ENCODE assay signal across 16 mouse cellular contexts in genomic region chr15:62234182-62234760, GRCm38 (mm10).
"Had no signal": no experiment of that assay in that cellular context is flagged by ENCODE, and none has a peak within 500 bp of the region (broad histone marks: within the 10 kb centered on the region; RNA-seq: fewer than 3 reads in every experiment).

No protein-coding gene starts in this region.

- DNase-seq: retina, postnatal 1 day; right cerebral cortex, adult 18-20 months; right cerebral cortex, postnatal 14 days; right cerebral cortex, postnatal 25 days; right cerebral cortex, postnatal 4 days; spleen, adult 18-20 months; thymus, adult 18-20 months; thymus, adult 2 months; thymus, postnatal 14 days; thymus, postnatal 25 days; thymus, postnatal 36 days; thymus, postnatal 4 days had no signal

- H3K4me1 ChIP-seq: neural tube, embryonic 13.5 days; neural tube, embryonic 15.5 days; stomach, embryonic 15.5 days had no signal

- H3K27ac ChIP-seq: neural tube, embryonic 13.5 days; neural tube, embryonic 15.5 days; stomach, embryonic 15.5 days; stomach, postnatal 0 days had no signal

- H3K9ac ChIP-seq: neural tube, embryonic 13.5 days; neural tube, embryonic 15.5 days; stomach, embryonic 15.5 days had no signal

- H3K4me2 ChIP-seq: neural tube, embryonic 13.5 days; neural tube, embryonic 15.5 days; stomach, embryonic 15.5 days had no signal

- H3K4me3 ChIP-seq: neural tube, embryonic 13.5 days; neural tube, embryonic 15.5 days; stomach, embryonic 15.5 days had no signal

- H3K36me3 ChIP-seq: neural tube, embryonic 13.5 days; neural tube, embryonic 15.5 days; stomach, embryonic 15.5 days had no signal

- H3K27me3 ChIP-seq: neural tube, embryonic 13.5 days; neural tube, embryonic 15.5 days; stomach, embryonic 15.5 days had no signal

- H3K9me3 ChIP-seq: neural tube, embryonic 13.5 days; neural tube, embryonic 15.5 days; stomach, embryonic 15.5 days had no signal
